In genomic region chr7:81854568-81855307, GRCm38 (mm10) we compare ENCODE assay signal across 12 mouse cellular contexts. TPM values are rescaled to one million over a fixed set of nuclear protein-coding genes. Genes with fewer than 3 reads are reported as not detected.
DNase-seq lines count a peak whose midpoint lies in the region; ATAC-seq and TF ChIP-seq lines count a peak whose summit lies in the region.
"Had no signal": no experiment of that assay in that cellular context is flagged by ENCODE, and none has a peak within 500 bp of the region (broad histone marks: within the 10 kb centered on the region; RNA-seq: fewer than 3 reads in every experiment).

No protein-coding gene starts in this region.

- H3K4me3 ChIP-seq in heart, embryonic 14.5 days (ENCODE audit: control insufficient read depth in 1 of 2, insufficient read depth in 1 of 2, low read depth in 1 of 2, low read length in 2 of 2) = peak overlapping the region in 1 of 2 experiments; percentile 17; a peak in 2 of 4 replicates
- H3K4me3 ChIP-seq in limb, embryonic 14.5 days (replicated peaks; ENCODE audit: low read length) = no peak overlapping the region
- H3K4me3 ChIP-seq: limb, embryonic 12.5 days had no signal

- no peak for DNase-seq in heart, adult 8-10 months (ENCODE audit: low spot score)
- peak; percentile 69 for DNase-seq in limb, embryonic 14.5 days (ENCODE audit: low spot score)
- DNase-seq in layer of hippocampus, adult 9-10 months (ENCODE audit: low spot score) = no peak
- no peak for DNase-seq in adipocyte (ENCODE audit: low spot score)
- DNase-seq: cerebellum, postnatal 36 days; kidney, adult 11 months had no signal

- H3K27ac ChIP-seq in heart, embryonic 14.5 days (replicated peaks in 1 of 2; ENCODE audit: control insufficient read depth in 1 of 2, insufficient read depth in 1 of 2, low read depth in 2 of 2, low read length in 2 of 2) = peak overlapping the region; percentile 52 to 79
- no peak overlapping the region for H3K27ac ChIP-seq in limb, embryonic 14.5 days (replicated peaks; ENCODE audit: low read depth, low read length)
- H3K27ac ChIP-seq: limb, embryonic 12.5 days had no signal

- 0 out of 2 replicates have a peak overlapping the region, but pooled peaks have one; percentile 13 for H3K9ac ChIP-seq in heart, embryonic 14.5 days (ENCODE audit: low read length)
- no peak overlapping the region for H3K9ac ChIP-seq in limb, embryonic 14.5 days (ENCODE audit: low read depth, low read length, severe bottlenecking)
- H3K9ac ChIP-seq: limb, embryonic 12.5 days had no signal

- no peaks in the 10 kb centered on the region for H3K36me3 ChIP-seq in heart, embryonic 14.5 days (ENCODE audit: control insufficient read depth, insufficient read depth, low read length)
- H3K36me3 ChIP-seq in limb, embryonic 14.5 days (ENCODE audit: control insufficient read depth, insufficient read depth, low read length) = no peaks in the 10 kb centered on the region
- H3K36me3 ChIP-seq: limb, embryonic 12.5 days had no signal

- H3K9me3 ChIP-seq in heart, embryonic 14.5 days (ENCODE audit: control insufficient read depth, low read length) = no peaks in the 10 kb centered on the region
- no peaks in the 10 kb centered on the region for H3K9me3 ChIP-seq in limb, embryonic 14.5 days (ENCODE audit: control insufficient read depth, low read length)
- H3K9me3 ChIP-seq: limb, embryonic 12.5 days had no signal

- ATAC-seq in heart, embryonic 14.5 days (ENCODE audit: insufficient number of reproducible peaks, insufficient read depth, low FRiP score, low read depth) = peak; percentile 23; the same call in 1 of the 2 replicates
- ATAC-seq in activated CD4-positive, CD25-positive, alpha-beta regulatory T cell, adult 4 months = peak; percentile 67
- peak; percentile 67 for ATAC-seq in limb, embryonic 14.5 days (ENCODE audit: low FRiP score, low read depth)
- ATAC-seq in neutrophil, adult 5-6 weeks (ENCODE audit: extremely low read depth, insufficient number of reproducible peaks, low FRiP score, poor library complexity, severe bottlenecking) = peak; percentile 61

- 18% methylated on average over 8 of the region's 8 CpGs for WGBS in heart, embryonic 14.5 days
- WGBS in limb, embryonic 14.5 days = 65% methylated on average over 8 of the region's 8 CpGs

- no peaks in the 10 kb centered on the region for H3K27me3 ChIP-seq in heart, embryonic 14.5 days (ENCODE audit: control insufficient read depth, insufficient read depth, low read length)
- H3K27me3 ChIP-seq in limb, embryonic 14.5 days (ENCODE audit: control insufficient read depth, insufficient read depth, low read length) = peaks cover 17% of the 10 kb centered on the region

- H3K4me2 ChIP-seq in heart, embryonic 14.5 days (ENCODE audit: low read length) = peak overlapping the region; percentile 57
- no peak overlapping the region for H3K4me2 ChIP-seq in limb, embryonic 14.5 days (replicated peaks; ENCODE audit: low read depth, low read length, severe bottlenecking)
- H3K4me2 ChIP-seq: limb, embryonic 12.5 days had no signal

- TF ChIP-seq POLR2A in limb, embryonic 14.5 days (IDR thresholded peaks at IDR 0.05; ENCODE audit: borderline replicate concordance, extremely low read depth, insufficient read depth, insufficient read length) = no peak

- peaks cover 10 to 20% of the 10 kb centered on the region in 2 experiments for H3K4me1 ChIP-seq in heart, embryonic 14.5 days (ENCODE audit: control insufficient read depth in 2 of 2, insufficient read depth in 2 of 2, low read length in 2 of 2)
- peaks cover 4% of the 10 kb centered on the region; the same call in 1 of the 2 replicates for H3K4me1 ChIP-seq in limb, embryonic 14.5 days (ENCODE audit: control insufficient read depth, insufficient read depth, low read length)

RNA-seq across cellular contexts. Expression of gene Gm10160, which starts 0.9 kb away (rescaled TPM):
- not detected in 2 replicates for polyA plus RNA-seq in heart, embryonic 14.5 days (2014; fragmentation: Nextera tagmentation; extraction: Ambion mirVana)
- not detected for total RNA-seq in heart, adult 8-10 months (2022)
- not detected for polyA plus RNA-seq in activated CD4-positive, CD25-positive, alpha-beta regulatory T cell, adult 4 months (2017; shearing (Covaris generic))
- polyA plus RNA-seq in limb, embryonic 14.5 days (2012; rRNA removed) = not detected in 2 replicates
- polyA plus RNA-seq in limb, embryonic 14.5 days (2014; fragmentation: Nextera tagmentation; extraction: Ambion mirVana) = not detected in 2 replicates
- total RNA-seq in neutrophil, adult 5-6 weeks (2017) = not detected in 2 replicates
- polyA plus RNA-seq: limb, embryonic 12.5 days; neural tube, embryonic 14.5 days; testis, adult 2 months had no signal

RNA-seq across cellular contexts. Expression of gene Tm6sf1, which starts 4.1 kb away (rescaled TPM):
- 33.7 and 34.4 TPM in 2 replicates for polyA plus RNA-seq in heart, embryonic 14.5 days (2014; fragmentation: Nextera tagmentation; extraction: Ambion mirVana)
- total RNA-seq in heart, adult 8-10 months (2022) = 10 to 100 TPM in 1 of 4 experiments, 1 to 10 TPM in 3; 8.0 to 10.9 (median 8.8) TPM
- polyA plus RNA-seq in activated CD4-positive, CD25-positive, alpha-beta regulatory T cell, adult 4 months (2017; shearing (Covaris generic)) = 1 to 10 TPM; 7.7 to 9.4 TPM
- polyA plus RNA-seq in limb, embryonic 14.5 days (2012; rRNA removed) = 49.0 and 56.7 TPM in 2 replicates
- 21.2 and 26.6 TPM in 2 replicates for polyA plus RNA-seq in limb, embryonic 14.5 days (2014; fragmentation: Nextera tagmentation; extraction: Ambion mirVana)
- total RNA-seq in neutrophil, adult 5-6 weeks (2017) = 147 and 181 TPM in 2 replicates

RNA-seq across cellular contexts. Expression of gene Btbd1, which starts 25.5 kb away (rescaled TPM):
- 126 and 130 TPM in 2 replicates for polyA plus RNA-seq in heart, embryonic 14.5 days (2014; fragmentation: Nextera tagmentation; extraction: Ambion mirVana)
- total RNA-seq in heart, adult 8-10 months (2022) = 100 to 1,000 TPM; 134 to 162 (median 154) TPM
- 10 to 100 TPM; 13.4 to 23.6 TPM for polyA plus RNA-seq in activated CD4-positive, CD25-positive, alpha-beta regulatory T cell, adult 4 months (2017; shearing (Covaris generic))
- polyA plus RNA-seq in limb, embryonic 14.5 days (2012; rRNA removed) = 48.1 and 62.1 TPM in 2 replicates
- polyA plus RNA-seq in limb, embryonic 14.5 days (2014; fragmentation: Nextera tagmentation; extraction: Ambion mirVana) = 86.3 and 92.2 TPM in 2 replicates
- total RNA-seq in neutrophil, adult 5-6 weeks (2017) = 115 and 116 TPM in 2 replicates
